Mouse (Mus musculus): Measurements from ENCODE around the gene Rspo4.

Rspo4 gene

DNA sequence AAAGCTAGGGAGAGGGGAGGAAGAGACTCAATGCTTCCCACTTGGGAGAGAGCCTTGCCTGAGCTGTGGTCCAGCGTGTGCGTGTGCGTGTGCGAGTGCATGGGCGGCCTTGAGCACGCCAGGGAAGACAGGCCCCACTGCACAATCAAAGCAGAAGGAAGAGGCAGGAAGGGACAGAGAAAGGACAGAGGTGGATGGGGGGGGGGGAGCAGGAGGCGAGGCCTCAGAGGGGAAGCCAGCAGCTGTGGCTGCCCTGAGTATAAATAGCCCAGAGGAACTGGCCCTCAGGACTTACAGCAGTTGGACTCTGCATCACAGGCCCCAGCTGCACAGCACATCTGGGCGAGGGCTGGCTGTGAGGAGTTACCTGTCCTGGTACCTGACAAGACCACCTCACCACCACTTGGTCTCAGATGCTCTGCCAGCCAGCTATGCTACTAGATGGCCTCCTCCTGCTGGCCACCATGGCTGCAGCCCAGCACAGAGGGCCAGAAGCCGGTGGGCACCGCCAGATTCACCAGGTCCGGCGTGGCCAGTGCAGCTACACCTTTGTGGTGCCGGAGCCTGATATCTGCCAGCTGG lies 68.3 kb downstream of the Rspo4 start, which contains the start of gene Angpt4:
Gene Angpt4 (plus strand): TSS at position 292 of the 582 bp plus-strand sequence.
- no peak for DNase-seq (ENCODE audit: low spot score in 2 of 2)

DNA sequence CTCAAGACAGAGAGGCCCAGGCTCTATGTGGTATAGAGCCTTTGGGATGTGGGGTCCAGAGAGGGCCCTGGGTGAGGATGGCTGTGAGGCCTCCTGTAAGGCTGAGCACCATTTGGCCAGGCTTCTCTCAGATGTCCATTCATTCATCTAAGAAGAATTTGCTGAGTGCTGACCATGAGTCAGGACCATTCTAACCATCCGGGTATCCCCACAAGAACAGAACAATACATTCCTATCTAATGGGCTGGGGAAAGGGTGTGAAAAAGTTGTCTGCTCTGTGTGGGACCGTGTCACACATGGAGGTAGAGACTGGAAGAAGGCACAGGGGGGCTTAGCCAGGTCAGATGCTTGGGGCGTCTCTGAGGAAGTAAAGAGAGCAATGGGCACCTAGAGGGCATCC lies 69.0 kb downstream of the Rspo4 start:
- no peak for DNase-seq (ENCODE audit: low spot score in 2 of 2)

DNA sequence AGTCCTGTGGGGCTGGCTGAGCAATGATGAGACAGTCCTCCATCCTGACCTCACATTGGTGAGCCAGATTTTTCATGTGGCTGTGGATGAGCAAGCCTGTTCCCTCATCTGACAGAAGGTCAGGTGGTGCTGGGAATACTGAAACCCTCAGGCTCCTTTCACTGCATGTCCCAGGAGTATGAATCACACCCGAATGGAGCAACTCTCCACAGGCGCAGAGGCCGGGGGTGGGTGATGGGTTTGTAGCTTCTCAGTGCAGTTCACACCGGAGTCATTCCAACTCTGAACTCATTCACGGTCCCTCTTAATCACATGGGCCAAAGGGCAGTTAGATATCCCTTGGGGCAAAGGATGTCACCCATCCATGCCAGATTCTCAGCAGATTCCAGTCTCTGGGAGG lies 71.4 kb downstream of the Rspo4 start:
- no peak for DNase-seq (ENCODE audit: low spot score in 2 of 2)

DNA sequence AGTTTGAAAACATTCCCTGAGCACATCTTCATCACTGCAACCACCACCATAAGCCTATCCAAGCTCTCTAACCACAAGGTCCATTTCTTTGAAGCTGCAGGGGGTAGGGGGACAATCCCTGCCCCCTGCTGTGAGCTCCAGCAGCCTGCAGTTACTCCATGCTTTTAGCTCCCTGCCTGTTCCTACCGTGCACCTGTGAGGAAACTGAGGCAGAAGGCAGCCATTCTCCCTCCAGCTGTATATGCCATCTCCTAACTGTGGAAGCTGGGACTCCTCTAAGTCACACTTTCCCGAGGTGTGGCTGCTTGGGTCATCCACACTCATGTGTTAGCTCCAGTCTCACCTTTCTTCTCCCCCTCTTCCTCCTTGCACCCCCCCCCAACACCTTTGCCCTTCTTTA lies 72.4 kb downstream of the Rspo4 start:
- no peak for DNase-seq (ENCODE audit: low spot score in 2 of 2)

DNA sequence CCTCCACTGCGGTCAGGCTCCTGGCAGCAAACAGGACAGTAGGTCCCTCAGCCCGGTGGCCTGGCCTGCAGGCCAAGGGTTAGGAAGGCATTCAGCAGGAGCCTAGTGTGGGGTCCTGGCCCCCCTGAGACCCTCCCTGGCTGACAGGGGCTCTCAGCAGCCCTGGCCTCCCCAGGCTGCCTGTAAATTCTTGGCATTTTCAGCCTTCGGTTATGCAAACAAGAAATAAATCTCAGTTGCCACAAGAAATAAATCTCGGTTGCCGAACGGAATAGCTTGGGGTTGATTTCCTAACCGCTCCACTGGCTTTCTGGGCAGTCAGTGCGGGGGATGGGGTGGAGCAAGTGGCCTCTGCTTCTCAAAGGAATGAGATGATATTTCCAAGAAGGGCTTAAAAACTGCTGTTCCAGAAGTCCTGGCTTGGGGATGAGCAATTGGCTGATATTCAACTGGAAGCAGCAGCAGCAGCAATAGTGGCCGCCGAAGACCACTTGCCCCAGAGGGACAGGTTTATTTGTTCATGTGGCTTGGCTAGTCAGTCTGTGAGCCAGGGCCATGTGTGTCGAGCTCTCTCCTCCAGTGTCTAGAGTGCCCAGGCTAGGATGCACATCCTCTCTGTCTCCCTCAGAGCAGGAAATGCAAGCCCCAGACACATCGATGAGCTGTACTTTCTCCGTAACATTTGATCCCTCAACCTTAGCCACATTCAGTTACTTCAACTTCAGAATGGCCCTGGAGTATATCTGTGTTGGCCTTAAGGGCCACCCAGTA lies 73.5 kb downstream of the Rspo4 start:
- DNase-seq (ENCODE audit: low spot score in 2 of 2) = no peak

DNA sequence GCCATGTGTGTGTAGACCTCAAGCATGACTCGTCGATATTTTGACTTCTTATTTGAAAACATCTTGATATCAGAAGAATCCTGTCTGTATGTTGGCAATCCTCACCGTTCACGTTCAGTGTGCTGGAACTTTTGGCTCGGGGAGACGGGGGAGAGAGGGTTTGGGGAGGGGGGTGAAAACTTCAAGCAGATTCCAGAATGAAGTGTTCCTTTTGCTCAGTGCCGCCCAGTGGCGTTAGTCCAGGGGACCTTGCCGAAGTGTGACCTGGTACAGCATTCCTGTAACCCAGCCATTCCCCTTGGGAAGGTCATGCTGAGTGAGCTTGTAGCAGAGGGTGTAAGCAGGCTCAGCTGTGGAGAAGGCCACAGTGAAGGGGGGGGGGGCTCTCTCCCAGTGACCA lies 76.4 kb downstream of the Rspo4 start:
- DNase-seq (ENCODE audit: low spot score in 2 of 2) = no peak

DNA sequence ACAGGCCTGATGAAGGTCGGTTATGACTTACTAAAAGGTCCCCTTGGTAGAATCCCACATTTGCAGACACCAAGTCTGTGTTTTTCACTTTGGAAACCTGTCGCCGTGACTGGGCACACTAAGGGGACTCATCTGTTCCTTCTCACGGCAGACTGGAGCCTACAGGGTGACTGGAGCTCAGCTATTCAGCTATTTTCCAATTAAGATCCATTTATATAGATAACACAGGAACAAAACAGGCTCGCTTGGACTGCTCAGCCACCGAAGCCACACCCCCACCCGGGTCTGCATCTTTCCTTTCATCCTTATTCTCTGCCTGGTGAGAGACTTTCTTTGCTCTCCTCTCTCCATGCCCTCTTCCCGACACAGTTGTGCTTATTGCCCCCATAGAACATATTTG lies 78.3 kb downstream of the Rspo4 start:
- DNase-seq (ENCODE audit: low spot score in 2 of 2) = no peak

DNA sequence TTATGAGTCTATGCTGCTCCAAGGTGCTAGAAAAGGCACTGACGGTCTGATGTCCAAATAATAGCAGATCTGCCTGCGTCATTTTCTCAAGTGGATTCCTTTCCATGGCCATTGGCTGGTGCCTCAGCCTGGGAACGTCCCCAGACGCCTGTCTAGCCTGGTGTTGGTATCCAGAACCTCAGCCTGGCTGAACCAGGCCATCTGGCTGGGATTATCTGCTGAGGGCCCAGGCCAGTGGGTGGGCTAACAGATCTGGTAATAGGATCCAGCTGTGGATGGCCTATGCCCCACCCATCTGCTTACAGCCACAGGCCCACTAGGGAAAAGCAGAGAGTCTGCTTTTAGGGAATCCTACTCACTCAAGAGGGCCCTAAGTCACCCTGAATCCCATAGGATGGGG lies 78.9 kb downstream of the Rspo4 start:
- DNase-seq (ENCODE audit: low spot score in 2 of 2) = no peak

Data from right cerebral cortex, adult 2 months (tissue).